Mouse (Mus musculus) heart, adult 2 months (tissue): ENCODE data around the gene Fgfr2.

Source experiments
- CTCF ChIP-seq: fragments of 200-600 bp; IDR thresholded peaks from 2 replicates; pipeline ENCODE4 v1.8.1; 2022; ENCODE audit warnings: antibody characterized with exemption, mild to moderate bottlenecking, moderate library complexity
- EP300 ChIP-seq: fragments of 200-500 bp; IDR thresholded peaks from 2 replicates; pipeline ENCODE4 v1.6.1; 2011; ENCODE audit warnings: low read depth, low read length, control low read depth; ENCODE audit not compliant: insufficient read depth
- POLR2A ChIP-seq: fragments of 200-500 bp; IDR thresholded peaks from 2 replicates; pipeline ENCODE4 v1.6.1; 2011; ENCODE audit warnings: mild to moderate bottlenecking, low read depth, low read length, control low read depth; ENCODE audit not compliant: insufficient read depth

DNA sequence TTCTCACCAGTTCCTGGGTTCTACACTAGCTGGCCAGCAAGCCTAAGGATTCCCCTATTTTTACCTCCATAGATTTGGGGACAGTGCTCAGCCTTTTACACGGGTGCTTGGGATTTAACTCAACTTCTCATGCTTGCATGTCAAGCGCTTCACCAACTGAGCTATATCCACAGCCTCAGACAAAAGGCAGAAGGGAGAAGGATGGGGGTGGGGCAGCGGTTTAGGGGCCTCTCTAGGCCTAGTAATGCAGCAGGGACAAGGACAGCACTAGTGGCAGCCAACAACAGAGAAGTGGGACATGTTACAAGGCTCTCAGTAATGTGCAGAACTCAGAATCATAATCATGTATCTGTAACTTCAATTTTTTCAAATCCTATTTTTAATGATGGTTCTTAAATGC is 1955.4 kb downstream of the Fgfr2 start:
- TF ChIP-seq POLR2A = no peak
- TF ChIP-seq CTCF = no peak
- no peak for TF ChIP-seq EP300
